Mouse (Mus musculus) midbrain, embryonic 13.5 days (tissue): Measurements from ENCODE around the gene Alkbh5. TPM values are rescaled to one million over a fixed set of nuclear protein-coding genes. Genes with fewer than 3 reads are reported as not detected.
"Not testable (repeated sequence)": the region's sequence is repeated elsewhere in the genome, so short reads cannot be mapped to it uniquely, and the experiment has no call there.

Experiments
- ATAC-seq: fragments of 200-750 bp; cut with Nextera tagmentation; 2 replicates; pipeline ENCODE4 v1.8.0; 2017; ENCODE audit warnings: mild to moderate bottlenecking, moderate TSS enrichment, moderate library complexity
- H3K27ac ChIP-seq: fragments of 300-500 bp; sonication (generic); 2 replicates; pipeline ENCODE4 v1.5.1; 2015; ENCODE audit warnings: inconsistent platforms, mild to moderate bottlenecking, moderate library complexity
- H3K27me3 ChIP-seq: fragments of 300-500 bp; sonication (generic); 2 replicates; pipeline ENCODE4 v1.6.1; 2015; ENCODE audit warnings: mild to moderate bottlenecking, inconsistent platforms
- H3K36me3 ChIP-seq: fragments of 300-500 bp; sonication (generic); 2 replicates; pipeline ENCODE4 v1.6.1; 2015; ENCODE audit warnings: mild to moderate bottlenecking, inconsistent platforms
- H3K4me1 ChIP-seq: fragments of 300-500 bp; sonication (generic); replicated peaks from 2 replicates; pipeline ENCODE4 v1.6.1; 2015; ENCODE audit warnings: inconsistent platforms
- H3K4me2 ChIP-seq: fragments of 300-500 bp; sonication (generic); replicated peaks from 2 replicates; pipeline ENCODE4 v1.6.1; 2015; ENCODE audit warnings: moderate library complexity, mild to moderate bottlenecking, inconsistent platforms
- H3K4me3 ChIP-seq: fragments of 300-500 bp; sonication (generic); replicated peaks from 2 replicates; pipeline ENCODE4 v1.5.1; 2015; ENCODE audit warnings: mild to moderate bottlenecking, inconsistent platforms
- H3K9ac ChIP-seq: fragments of 300-500 bp; sonication (generic); replicated peaks from 2 replicates; pipeline ENCODE4 v1.6.1; 2015; ENCODE audit warnings: mild to moderate bottlenecking, inconsistent platforms
- H3K9me3 ChIP-seq: fragments of 300-500 bp; sonication (generic); 2 replicates; pipeline ENCODE4 v1.6.1; 2016; ENCODE audit warnings: mild to moderate bottlenecking, inconsistent platforms
- WGBS: fragments of 180-500 bp; shearing (Covaris S2); methylation state at CpG from one replicate; pipeline ENCODE4 v1.1.7; 2015; 5-methylcytosine and 5-hydroxymethylcytosine counted together
- polyA plus RNA-seq: library from polyadenylated mRNA; unstranded; fragments of >200 nt; fragmentation: Nextera tagmentation; extraction: Ambion mirVana; gene quantifications from 2 replicates; pipeline ENCODE4 v1.2.1, GENCODE M21; 2015

Gene Alkbh5
- polyA plus RNA-seq, 1 experiment from 2014 or later, result 31.0 TPM

GRCm38 (mm10) chr11:60548112-60548511, 11.9 kb downstream of the Alkbh5 start:
- 87% methylated on average over 3 of the region's 3 CpGs for WGBS
- H3K27ac ChIP-seq, result no peak overlapping the region
- no peaks in the 10 kb centered on the region for H3K9me3 ChIP-seq
- peaks cover 27% of the 10 kb centered on the region for H3K4me1 ChIP-seq
- H3K4me3 ChIP-seq, result no peak overlapping the region
- peaks cover 62% of the 10 kb centered on the region for H3K36me3 ChIP-seq
- H3K27me3 ChIP-seq, result no peaks in the 10 kb centered on the region
- no peak for ATAC-seq
- H3K9ac ChIP-seq, result no peak overlapping the region
- no peak overlapping the region for H3K4me2 ChIP-seq

- no peak overlapping the region for H3K27ac ChIP-seq
- peaks cover 92% of the 10 kb centered on the region for H3K36me3 ChIP-seq
- H3K4me3 ChIP-seq, result no peak overlapping the region
- no peaks in the 10 kb centered on the region for H3K4me1 ChIP-seq
- no peaks in the 10 kb centered on the region for H3K9me3 ChIP-seq
- H3K27me3 ChIP-seq, result no peaks in the 10 kb centered on the region
- no peak for ATAC-seq
- no peak overlapping the region for H3K9ac ChIP-seq
- no peak overlapping the region for H3K4me2 ChIP-seq
Observed at GRCm38 (mm10) chr11:60553091-60553490, 16.9 kb downstream of the Alkbh5 start.

GRCm38 (mm10) chr11:60557675-60558074, 21.5 kb downstream of the Alkbh5 start:
- Histone ChIP-seq H3K4me2 (no peak overlapping the region), H3K36me3 (peaks cover 56% of the 10 kb centered on the region), H3K9me3 (no peaks in the 10 kb centered on the region), H3K27me3 (no peaks in the 10 kb centered on the region), H3K4me3 (no peak overlapping the region), H3K4me1 (0 out of 2 replicates have a peak, but pooled peaks cover 3% of the 10 kb centered on the region), H3K27ac (no peak overlapping the region), H3K9ac (no peak overlapping the region)
- WGBS, result 94% methylated on average over 3 of the region's 3 CpGs
- no peak for ATAC-seq

GRCm38 (mm10) chr11:60559342-60559741, 23.2 kb downstream of the Alkbh5 start:
- Histone ChIP-seq H3K27ac (no peak overlapping the region), H3K9me3 (no peaks in the 10 kb centered on the region), H3K9ac (no peak overlapping the region), H3K27me3 (no peaks in the 10 kb centered on the region), H3K4me2 (no peak overlapping the region), H3K4me1 (0 out of 2 replicates have a peak, but pooled peaks cover 3% of the 10 kb centered on the region), H3K4me3 (no peak overlapping the region), H3K36me3 (peaks cover 39% of the 10 kb centered on the region)
- ATAC-seq, result peak; percentile 82
- WGBS, result 3% methylated on average over 3 of the region's 3 CpGs

GRCm38 (mm10) chr11:60574006-60574405, 37.8 kb downstream of the Alkbh5 start:
- 80% methylated on average over 11 of the region's 12 CpGs for WGBS
- not testable (repeated sequence) for ATAC-seq

More at GRCm38 (mm10) chr11:60574006-60574405, 37.8 kb downstream of the Alkbh5 start:
- H3K27ac ChIP-seq, H3K9me3 ChIP-seq, H3K9ac ChIP-seq, H3K4me1 ChIP-seq, H3K27me3 ChIP-seq, H3K36me3 ChIP-seq, H3K4me2 ChIP-seq, H3K4me3 ChIP-seq: not testable (repeated sequence)

Other genes with a start within 250 kb of the Alkbh5 start
- 47.8 and 50.1 TPM in 2 replicates for gene Tom1l2, start 183.5 kb upstream of the Alkbh5 start, polyA plus RNA-seq
- gene Drc3, start 183.1 kb upstream of the Alkbh5 start, polyA plus RNA-seq, result 4.3 and 5.1 TPM in 2 replicates
- gene Gid4, start 119.2 kb upstream of the Alkbh5 start, polyA plus RNA-seq, result 20.4 and 23.3 TPM in 2 replicates
- 39.4 and 42.9 TPM in 2 replicates for gene Atpaf2, start 117.9 kb upstream of the Alkbh5 start, polyA plus RNA-seq
- gene Drg2, start 81.8 kb upstream of the Alkbh5 start, polyA plus RNA-seq, result 91.5 and 95.5 TPM in 2 replicates
- 0.04 and 0.08 TPM in 2 replicates for gene Myo15, start 67.0 kb upstream of the Alkbh5 start, polyA plus RNA-seq
- gene Llgl1, start 163.3 kb downstream of the Alkbh5 start, polyA plus RNA-seq, result 75.1 and 87.4 TPM in 2 replicates
- 67.5 and 72.5 TPM in 2 replicates for gene Flii, start 190.9 kb downstream of the Alkbh5 start, polyA plus RNA-seq
- 18.4 and 18.6 TPM in 2 replicates for gene Mief2, start 192.0 kb downstream of the Alkbh5 start, polyA plus RNA-seq
- 10.6 and 11.7 TPM in 2 replicates for gene Top3a, start 241.0 kb downstream of the Alkbh5 start, polyA plus RNA-seq
- gene Smcr8, start 241.1 kb downstream of the Alkbh5 start, polyA plus RNA-seq, result 7.0 and 7.5 TPM in 2 replicates